Mouse (Mus musculus) embryonic fibroblast, embryonic 13.5 days (primary cell): ENCODE data around the gene Akt1.

Experiments used
- CTCF ChIP-seq: IDR thresholded peaks from 2 replicates; pipeline ENCODE4 v1.5.1; 2011; ENCODE audit warnings: mild to moderate bottlenecking, control low read depth, low read length, moderate library complexity, borderline replicate concordance; ENCODE audit not compliant: insufficient read depth
- POLR2A ChIP-seq: IDR thresholded peaks from 2 replicates; pipeline ENCODE4 v1.6.1; 2011; ENCODE audit warnings: low read depth, mild to moderate bottlenecking, control low read depth, low read length, moderate library complexity

DNA sequence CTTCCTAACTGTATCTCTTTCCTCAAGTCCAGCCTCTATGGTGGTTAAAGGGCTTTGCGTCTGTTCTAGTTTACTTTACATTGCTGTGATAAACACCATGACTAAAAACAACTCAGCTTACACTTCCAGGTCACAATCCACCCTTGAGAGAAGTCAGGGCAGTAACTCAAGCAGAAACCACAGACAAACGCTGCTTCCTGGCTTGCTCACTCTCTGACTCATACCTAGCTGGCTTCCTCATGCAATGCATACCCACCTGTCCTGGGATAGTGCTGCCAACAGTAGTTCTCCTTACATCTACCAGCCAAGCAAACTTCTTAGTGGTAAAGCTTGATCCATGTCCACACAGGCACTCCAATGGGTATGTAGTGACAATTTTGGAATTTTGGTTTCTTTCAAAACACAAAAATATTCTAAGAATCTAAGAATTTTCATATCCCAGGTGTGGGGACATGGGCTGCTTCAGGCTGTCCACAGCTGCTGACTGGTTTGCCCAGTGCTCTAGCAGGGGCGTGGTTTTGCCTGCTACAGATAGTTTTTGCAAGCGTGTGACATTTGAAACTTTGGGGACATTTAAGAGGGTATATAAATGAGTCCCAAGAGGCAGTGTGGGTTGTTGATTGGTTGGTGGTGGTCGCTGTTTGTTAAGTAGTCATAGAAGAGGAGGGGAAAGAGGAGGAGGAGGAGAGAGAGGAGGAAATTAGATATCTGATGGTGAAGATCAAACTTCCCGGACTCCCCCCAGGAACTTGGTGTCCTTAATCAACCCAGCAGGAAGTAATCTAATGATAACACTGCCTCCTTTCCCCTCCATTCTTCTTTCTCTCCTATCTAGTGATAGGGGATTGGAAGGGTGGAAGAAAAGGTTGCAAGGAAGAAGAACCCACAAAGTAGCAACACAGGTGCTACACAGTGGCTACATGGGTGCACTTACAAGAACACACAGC, 28.0 kb upstream of the Akt1 start:
- TF ChIP-seq CTCF = no peak
- TF ChIP-seq POLR2A = no peak
